Mouse (Mus musculus) kidney, embryonic 16.5 days (tissue): Measurements from ENCODE around the gene Pgbd5. TPM values are rescaled to one million over a fixed set of nuclear protein-coding genes. Genes with fewer than 3 reads are reported as not detected.
"Not testable (repeated sequence)": the region's sequence is repeated elsewhere in the genome, so short reads cannot be mapped to it uniquely, and the experiment has no call there.

Experiments used
- ATAC-seq: fragments of 200-750 bp; cut with Nextera tagmentation; 2 replicates; pipeline ENCODE4 v1.8.0; 2017; ENCODE audit warnings: moderate TSS enrichment; ENCODE audit not compliant: low FRiP score, low TSS enrichment
- H3K27ac ChIP-seq: fragments of 300-500 bp; sonication (generic); 2 replicates; pipeline ENCODE4 v1.5.1; 2014; ENCODE audit warnings: low read length
- H3K27me3 ChIP-seq: fragments of 300-500 bp; sonication (generic); 2 replicates; pipeline ENCODE4 v1.6.1; 2014; ENCODE audit warnings: low read length, control low read depth, mixed read lengths; ENCODE audit not compliant: insufficient read depth
- H3K36me3 ChIP-seq: fragments of 300-500 bp; sonication (generic); 2 replicates; pipeline ENCODE4 v1.6.1; 2014; ENCODE audit warnings: low read length, control low read depth, mixed read lengths; ENCODE audit not compliant: insufficient read depth
- H3K4me1 ChIP-seq: fragments of 300-500 bp; sonication (generic); 2 replicates; pipeline ENCODE4 v1.6.1; 2014; ENCODE audit warnings: low read length, control low read depth, mixed read lengths; ENCODE audit not compliant: insufficient read depth
- H3K4me2 ChIP-seq: fragments of 300-500 bp; sonication (generic); replicated peaks from 2 replicates; pipeline ENCODE4 v1.6.1; 2014; ENCODE audit warnings: low read depth, low read length
- H3K4me3 ChIP-seq: fragments of 300-500 bp; sonication (generic); 2 replicates; pipeline ENCODE4 v1.5.1; 2014; ENCODE audit warnings: mild to moderate bottlenecking, low read length
- H3K9ac ChIP-seq: fragments of 300-500 bp; sonication (generic); replicated peaks from 2 replicates; pipeline ENCODE4 v1.6.1; 2014; ENCODE audit warnings: low read length
- H3K9me3 ChIP-seq: fragments of 300-500 bp; sonication (generic); 2 replicates; pipeline ENCODE4 v1.6.1; 2016; ENCODE audit warnings: low read length, control low read depth
- WGBS: fragments of 180-500 bp; shearing (Covaris S2); extraction: QIAGEN DNeasy Blood & Tissue Kit; methylation state at CpG from one replicate; pipeline ENCODE4 v1.1.7; 2014; 5-methylcytosine and 5-hydroxymethylcytosine counted together
- polyA plus RNA-seq: library from polyadenylated mRNA; unstranded; fragments of >200 nt; fragmentation: Nextera tagmentation; extraction: Ambion mirVana; gene quantifications from 2 replicates; pipeline ENCODE4 v1.2.1, GENCODE M21; 2015

Gene Pgbd5
- polyA plus RNA-seq, 1 experiment from 2014 or later: 0.55 TPM

DNA sequence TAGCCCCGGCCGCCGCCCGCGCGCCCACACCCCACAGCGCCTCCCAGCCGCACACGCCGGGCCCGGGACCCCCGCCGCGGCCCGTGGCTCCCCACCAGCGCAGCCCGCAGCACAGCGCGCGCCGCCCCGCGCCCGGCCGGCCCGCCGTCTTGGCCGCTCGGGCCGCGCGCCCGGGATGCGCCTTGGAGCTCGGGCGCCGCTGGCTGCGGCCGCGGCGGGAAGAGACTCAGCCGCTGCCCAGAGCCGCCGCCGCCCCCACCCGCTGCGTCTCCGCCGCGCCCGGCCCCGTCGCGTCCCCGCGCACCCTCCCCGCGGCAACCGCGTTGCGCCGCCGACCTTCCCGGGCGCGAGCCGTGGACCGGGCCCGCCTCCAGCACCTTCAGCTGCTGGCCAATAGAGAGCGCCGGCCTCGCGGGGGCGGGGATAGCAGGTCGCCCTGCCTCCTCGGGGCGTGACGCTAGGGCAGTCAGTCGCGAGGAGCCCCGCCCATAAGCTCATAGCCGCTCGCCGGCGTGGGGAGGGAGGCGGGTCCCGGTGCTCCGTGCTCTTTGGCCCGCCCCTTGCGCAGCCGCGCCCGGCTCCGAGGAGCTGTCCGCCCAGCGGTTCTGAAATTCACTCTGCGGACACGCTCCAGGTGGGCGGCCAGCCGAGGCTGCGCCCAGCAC is 5.2 kb downstream of the Pgbd5 start:
- Histone ChIP-seq H3K36me3 (no peaks in the 10 kb centered on the region), H3K4me3 (peak overlapping the region; percentile 69), H3K27ac (no peak overlapping the region), H3K27me3 (peaks cover 22% of the 10 kb centered on the region), H3K9me3 (no peaks in the 10 kb centered on the region), H3K4me2 (peak overlapping the region; percentile 100), H3K9ac (peak overlapping the region; percentile 69), H3K4me1 (peaks cover 9% of the 10 kb centered on the region)
- ATAC-seq: peak; percentile 98
- under 1% methylated on average over 51 of the region's 101 CpGs for WGBS

GRCm38 (mm10) chr8:124433451-124434125 is 5.9 kb downstream of the Pgbd5 start:
- Histone ChIP-seq H3K9ac (peak overlapping the region; percentile 69), H3K9me3 (no peaks in the 10 kb centered on the region)
- ATAC-seq: peak; percentile 22

DNA sequence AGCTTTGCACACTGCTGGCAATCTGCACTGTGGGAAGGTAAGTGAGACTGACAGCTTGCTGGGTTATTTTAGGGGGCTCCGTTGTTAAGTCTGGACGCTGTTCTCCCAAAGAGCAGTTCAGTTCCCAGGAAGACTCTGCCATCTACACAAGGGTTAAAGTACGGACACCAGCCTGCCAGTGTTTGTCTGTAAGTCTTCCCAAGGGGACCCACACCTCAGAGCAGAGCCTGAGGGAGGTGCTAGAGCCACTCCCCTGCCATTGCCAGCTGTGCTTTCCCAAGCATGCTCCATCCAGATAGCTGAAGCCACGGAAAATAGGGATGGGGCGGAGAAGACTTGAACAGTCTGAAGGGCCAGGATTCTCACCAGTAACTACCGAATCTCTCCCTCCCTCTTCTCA is 8.6 kb downstream of the Pgbd5 start:
- H3K4me2 ChIP-seq: no peak overlapping the region
- H3K4me3 ChIP-seq: no peak overlapping the region
- no peak for ATAC-seq
- no peaks in the 10 kb centered on the region for H3K36me3 ChIP-seq
- H3K27ac ChIP-seq: no peak overlapping the region
- no peak overlapping the region for H3K9ac ChIP-seq
- 37% methylated on average over 6 of the region's 6 CpGs for WGBS
- H3K27me3 ChIP-seq: peaks cover 22% of the 10 kb centered on the region
- no peaks in the 10 kb centered on the region for H3K9me3 ChIP-seq
- H3K4me1 ChIP-seq: peaks cover 10% of the 10 kb centered on the region

More at GRCm38 (mm10) chr8:124433451-124434125, 5.9 kb downstream of the Pgbd5 start:
- H3K27ac ChIP-seq: no peak overlapping the region
- peak overlapping the region; percentile 69 for H3K4me3 ChIP-seq
- 1% methylated on average over 49 of the region's 56 CpGs for WGBS
- no peaks in the 10 kb centered on the region for H3K36me3 ChIP-seq
- peak overlapping the region; percentile 100 for H3K4me2 ChIP-seq
- H3K4me1 ChIP-seq: peaks cover 9% of the 10 kb centered on the region
- H3K27me3 ChIP-seq: peaks cover 22% of the 10 kb centered on the region

DNA sequence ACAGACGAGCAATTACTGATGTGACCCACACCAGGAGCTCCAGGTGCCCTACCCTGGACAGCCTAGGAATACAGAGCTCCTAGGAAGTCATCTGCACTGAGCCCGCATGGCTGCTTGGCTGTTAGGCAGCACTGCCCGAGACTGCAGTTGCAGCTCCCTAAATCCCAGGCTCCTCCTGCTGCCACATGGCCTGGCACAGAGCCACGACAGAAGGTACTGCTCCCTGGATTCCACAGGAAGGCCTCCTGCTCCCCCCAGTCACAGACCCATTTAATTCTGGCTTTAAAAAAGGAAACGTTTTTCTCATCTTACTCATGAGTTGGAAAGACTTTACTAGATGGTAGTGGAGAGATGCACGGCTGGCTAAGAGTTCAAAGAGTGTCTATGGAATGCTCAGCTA is 10.0 kb downstream of the Pgbd5 start:
- H3K27ac ChIP-seq: no peak overlapping the region
- no peak overlapping the region for H3K4me2 ChIP-seq
- peaks cover 17% of the 10 kb centered on the region for H3K4me1 ChIP-seq
- ATAC-seq: no peak
- no peak overlapping the region for H3K9ac ChIP-seq
- no peak overlapping the region for H3K4me3 ChIP-seq
- peaks cover 22% of the 10 kb centered on the region for H3K27me3 ChIP-seq
- H3K36me3 ChIP-seq: no peaks in the 10 kb centered on the region
- WGBS: 37% methylated on average over 6 of the region's 6 CpGs
- no peaks in the 10 kb centered on the region for H3K9me3 ChIP-seq

DNA sequence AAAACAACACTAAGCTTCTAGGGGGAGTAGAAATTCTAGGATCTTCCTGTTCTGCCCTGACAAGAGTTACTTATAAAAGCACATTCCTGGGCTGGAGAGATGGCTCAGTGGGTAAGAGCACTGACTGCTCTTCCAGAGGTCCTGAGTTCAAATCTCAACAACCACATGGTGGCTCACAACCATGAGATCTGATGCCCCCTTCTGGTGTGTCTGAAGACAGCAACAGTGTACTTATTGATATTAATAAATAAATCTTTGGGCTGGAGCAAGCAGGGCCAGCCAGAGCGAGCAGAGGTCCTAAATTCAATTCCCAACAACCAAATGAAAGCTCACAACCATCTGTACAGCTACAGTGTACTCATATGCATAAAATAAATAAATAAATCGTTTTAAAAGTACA is 10.7 kb downstream of the Pgbd5 start:
- not testable (repeated sequence) for ATAC-seq, H3K36me3 ChIP-seq, H3K4me3 ChIP-seq, H3K4me2 ChIP-seq, H3K27ac ChIP-seq, H3K9me3 ChIP-seq, H3K9ac ChIP-seq
- WGBS: 58% methylated on average over 2 of the region's 2 CpGs
- Histone ChIP-seq H3K4me1 (peaks cover 16% of the 10 kb centered on the region), H3K27me3 (peaks cover 20% of the 10 kb centered on the region)

DNA sequence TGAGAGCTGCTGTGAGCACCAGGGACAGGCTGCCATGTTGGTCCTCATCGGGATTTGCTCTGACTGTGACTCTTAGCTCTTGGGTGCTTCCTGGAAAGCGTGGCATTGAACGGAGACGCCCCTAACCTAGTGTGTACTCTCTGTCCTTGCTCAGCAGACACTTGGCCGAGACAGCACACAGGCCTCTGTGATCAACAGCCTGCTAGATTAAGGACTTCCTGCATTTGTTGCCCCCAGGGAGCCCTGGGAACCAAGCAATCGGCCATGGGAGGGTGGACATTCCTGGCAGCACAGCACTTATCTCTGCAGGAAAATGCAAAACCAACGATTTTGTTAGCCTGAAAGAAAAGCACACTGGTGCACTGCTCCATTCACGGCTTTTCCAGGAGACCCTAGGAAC is 18.0 kb downstream of the Pgbd5 start:
- WGBS: 41% methylated on average over 8 of the region's 8 CpGs
- Histone ChIP-seq H3K9ac (no peak overlapping the region), H3K27me3 (no peaks in the 10 kb centered on the region), H3K4me2 (no peak overlapping the region), H3K4me3 (no peak overlapping the region), H3K9me3 (no peaks in the 10 kb centered on the region), H3K27ac (no peak overlapping the region), H3K36me3 (no peaks in the 10 kb centered on the region), H3K4me1 (peaks cover 10% of the 10 kb centered on the region; the same call in 1 of the 2 replicates)
- ATAC-seq: no peak

GRCm38 (mm10) chr8:124418927-124419326 is 20.5 kb downstream of the Pgbd5 start:
- ATAC-seq: no peak
- Histone ChIP-seq H3K4me3 (no peak overlapping the region), H3K27ac (no peak overlapping the region), H3K4me1 (no peaks in the 10 kb centered on the region), H3K36me3 (no peaks in the 10 kb centered on the region), H3K9ac (no peak overlapping the region), H3K9me3 (no peaks in the 10 kb centered on the region), H3K4me2 (no peak overlapping the region), H3K27me3 (no peaks in the 10 kb centered on the region)
- 93% methylated on average over 5 of the region's 5 CpGs for WGBS

DNA sequence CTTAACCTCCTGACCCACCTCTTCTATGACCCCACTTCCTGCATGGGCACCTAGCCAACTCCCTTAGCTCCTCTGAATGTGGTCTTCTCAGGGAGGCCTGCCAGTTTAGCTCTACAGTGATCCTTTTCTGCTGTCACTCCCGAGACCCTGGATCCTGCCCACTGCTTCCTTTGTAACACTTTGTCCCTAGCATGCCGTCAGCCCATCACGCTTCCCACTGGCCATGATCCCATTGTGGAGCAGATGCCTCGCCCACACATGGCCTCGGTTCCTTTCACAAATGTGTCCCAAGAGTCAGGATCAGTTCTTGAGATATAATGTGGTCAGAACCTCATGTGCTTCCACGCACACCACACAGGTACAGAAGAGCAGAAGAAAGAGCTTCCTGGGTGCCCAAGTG is 21.3 kb downstream of the Pgbd5 start:
- WGBS: 67% methylated on average over 6 of the region's 6 CpGs
- peak; percentile 15; the same call in 1 of the 2 replicates for ATAC-seq
- H3K9ac ChIP-seq: no peak overlapping the region
- no peak overlapping the region for H3K4me3 ChIP-seq
- no peaks in the 10 kb centered on the region for H3K9me3 ChIP-seq
- H3K4me1 ChIP-seq: no peaks in the 10 kb centered on the region
- H3K36me3 ChIP-seq: no peaks in the 10 kb centered on the region
- H3K27me3 ChIP-seq: no peaks in the 10 kb centered on the region
- H3K4me2 ChIP-seq: no peak overlapping the region
- no peak overlapping the region for H3K27ac ChIP-seq

DNA sequence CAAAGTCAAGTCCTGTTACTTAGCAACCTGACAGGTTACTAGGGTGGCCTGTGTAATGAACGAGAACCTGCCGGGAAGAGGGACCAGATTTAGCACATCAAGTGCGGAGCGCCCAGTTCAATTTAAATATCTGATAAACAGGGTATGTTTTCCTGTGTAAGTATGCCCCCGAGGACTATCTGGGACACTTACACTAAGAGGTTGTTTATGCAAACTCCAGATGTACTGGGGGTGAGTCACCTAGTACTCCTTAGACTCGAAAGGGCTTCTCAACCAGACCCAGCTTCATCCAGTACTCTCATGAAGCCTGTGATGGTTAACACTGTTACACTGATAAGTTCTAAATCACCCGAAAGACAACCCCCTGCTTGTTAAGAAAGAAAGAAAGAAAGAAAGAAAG is 22.8 kb downstream of the Pgbd5 start:
- WGBS: 34% methylated on average over 7 of the region's 7 CpGs

DNA sequence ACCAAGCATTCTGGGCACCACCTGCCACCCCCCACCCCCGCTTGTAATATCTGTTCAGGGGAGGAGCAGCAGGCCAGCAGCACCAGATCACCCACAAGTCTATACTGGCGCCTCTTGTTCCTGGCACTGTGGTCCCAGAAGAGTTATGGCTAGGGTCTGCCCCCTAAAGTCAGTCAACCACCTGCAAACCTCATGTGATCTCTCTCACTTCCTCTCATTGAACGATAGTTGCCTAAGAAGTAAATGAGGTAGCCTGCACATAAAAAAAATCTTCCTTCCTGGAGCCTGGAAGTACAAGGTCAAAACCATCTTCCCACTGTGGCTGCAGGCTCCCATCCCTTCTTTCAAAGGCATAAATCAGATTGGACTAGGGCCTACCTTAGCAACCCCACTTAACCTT is 23.7 kb downstream of the Pgbd5 start:
- Histone ChIP-seq H3K27ac (no peak overlapping the region), H3K27me3 (no peaks in the 10 kb centered on the region), H3K4me1 (no peaks in the 10 kb centered on the region), H3K4me3 (no peak overlapping the region), H3K36me3 (no peaks in the 10 kb centered on the region), H3K9ac (no peak overlapping the region), H3K4me2 (no peak overlapping the region), H3K9me3 (no peaks in the 10 kb centered on the region)
- ATAC-seq: no peak
- WGBS: 36% methylated on average over 3 of the region's 3 CpGs

More for the DNA sequence above, 22.8 kb downstream of the Pgbd5 start:
- Histone ChIP-seq H3K9me3 (no peaks in the 10 kb centered on the region), H3K4me2 (no peak overlapping the region), H3K9ac (no peak overlapping the region), H3K36me3 (no peaks in the 10 kb centered on the region), H3K4me1 (no peaks in the 10 kb centered on the region), H3K27me3 (no peaks in the 10 kb centered on the region), H3K27ac (no peak overlapping the region), H3K4me3 (no peak overlapping the region)
- ATAC-seq: no peak
